Mouse (Mus musculus) subcutaneous adipose tissue, adult 2 months (tissue): ENCODE data around the gene Lbh. TPM values are rescaled to one million over a fixed set of nuclear protein-coding genes. Genes with fewer than 3 reads are reported as not detected.

Experiments
- polyA plus RNA-seq: library from polyadenylated mRNA; depleted of rRNA; stranded (reverse); fragments of >200 nt; gene quantifications from 2 replicates; pipeline ENCODE4 v1.2.3, GENCODE M21; 2012; ENCODE audit warnings: low replicate concordance; rRNA removed

Lbh gene
- 38.1 and 94.1 TPM in 2 replicates for polyA plus RNA-seq

GRCm38 (mm10) chr17:72918053-72918452, at the start of gene Lbh:
Gene Lbh, plus strand, starts transcription at chr17:72918305.

Other genes starting within 250 kb of the Lbh start
- 25.0 and 54.7 TPM in 2 replicates for gene Ypel5, start 81.9 kb upstream of the Lbh start, polyA plus RNA-seq
- 5.9 and 16.2 TPM in 2 replicates for gene Lclat1, start 189.7 kb downstream of the Lbh start, polyA plus RNA-seq